Mouse (Mus musculus): ENCODE measurements at regions not wholly inside any gene's neighbourhood (a gene's known extent, or its start where the extent isn't known, plus 50 kb on each side); places are given as distances from the start of the nearest gene placed in this dataset.

DNA sequence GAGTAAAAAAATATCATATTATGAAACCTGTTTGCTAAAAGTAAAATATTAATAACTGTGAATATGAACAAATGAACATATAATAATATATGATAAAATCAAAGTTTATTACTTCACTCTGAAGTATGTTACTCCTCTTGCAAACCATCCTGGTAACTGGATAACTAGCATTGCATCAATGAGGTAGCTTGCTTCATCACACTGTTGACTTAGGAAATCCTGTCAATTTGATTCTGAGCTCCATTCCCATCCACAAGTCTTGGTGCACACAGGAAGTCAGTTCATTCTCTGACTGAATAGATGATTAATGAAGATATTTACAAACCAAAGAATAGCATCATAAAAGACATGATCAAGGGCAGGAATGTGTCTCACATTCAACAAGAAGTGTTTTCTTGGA lies 286.9 kb upstream of the Gprin3 start:
- no peak overlapping the region for H3K4me2 ChIP-seq (ENCODE audit: low read depth, low read length)
- H3K27ac ChIP-seq (ENCODE audit: low read depth): no peak overlapping the region
- no peaks in the 10 kb centered on the region for H3K27me3 ChIP-seq (ENCODE audit: control insufficient read depth, insufficient read depth, low read length)
- DNase-seq (ENCODE audit: low spot score) (no peak), ATAC-seq (ENCODE audit: insufficient read depth, low read depth) (no peak)
- no peaks in the 10 kb centered on the region for H3K9me3 ChIP-seq (replicated peaks; ENCODE audit: control insufficient read depth, low read length)
- H3K9ac ChIP-seq (replicated peaks; ENCODE audit: low read depth, low read length): no peak overlapping the region
- H3K36me3 ChIP-seq (replicated peaks; ENCODE audit: control insufficient read depth, insufficient read depth, low read length): no peaks in the 10 kb centered on the region
- no peaks in the 10 kb centered on the region for H3K4me1 ChIP-seq (ENCODE audit: control insufficient read depth, insufficient read depth)
- no peak overlapping the region for H3K4me3 ChIP-seq (ENCODE audit: low read depth, low read length)
- TF ChIP-seq CTCF (IDR thresholded peaks at IDR 0.05; ENCODE audit: low read depth) (no peak), EP300 (IDR thresholded peaks at IDR 0.05; ENCODE audit: low read depth) (no peak)

DNA sequence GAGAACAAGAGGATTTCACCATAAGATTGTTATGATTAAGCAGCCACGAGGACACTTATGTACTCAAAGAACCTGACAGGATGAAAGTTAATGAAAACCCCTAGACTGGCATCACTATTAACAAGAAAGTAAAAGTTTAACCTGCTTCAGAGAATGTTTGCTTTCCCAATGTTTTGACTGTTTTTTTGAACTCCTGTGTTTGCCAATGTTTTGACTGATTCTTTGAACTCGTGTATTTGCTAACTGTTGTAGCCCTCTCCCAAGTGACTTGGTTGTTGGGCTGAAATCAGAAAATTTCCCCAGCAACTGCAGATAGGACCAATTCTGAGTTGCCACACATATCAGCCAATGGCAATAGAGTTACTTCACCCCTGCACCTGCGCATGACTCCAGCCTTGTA lies 258.9 kb upstream of the Gprin3 start:
- ATAC-seq (ENCODE audit: insufficient read depth, low read depth): no peak
- Histone ChIP-seq H3K27me3 (ENCODE audit: control insufficient read depth, insufficient read depth, low read length) (no peaks in the 10 kb centered on the region), H3K9ac (replicated peaks; ENCODE audit: low read depth, low read length) (no peak overlapping the region), H3K27ac (ENCODE audit: low read depth) (no peak overlapping the region), H3K9me3 (replicated peaks; ENCODE audit: control insufficient read depth, low read length) (0 out of 2 replicates have a peak, but pooled peaks cover 8% of the 10 kb centered on the region), H3K4me2 (ENCODE audit: low read depth, low read length) (no peak overlapping the region), H3K4me1 (ENCODE audit: control insufficient read depth, insufficient read depth) (no peaks in the 10 kb centered on the region), H3K36me3 (replicated peaks; ENCODE audit: control insufficient read depth, insufficient read depth, low read length) (no peaks in the 10 kb centered on the region), H3K4me3 (ENCODE audit: low read depth, low read length) (no peak overlapping the region)
- 86% methylated on average over 3 of the region's 3 CpGs for WGBS
- no peak for DNase-seq (ENCODE audit: low spot score)
- no peak for TF ChIP-seq CTCF (IDR thresholded peaks at IDR 0.05; ENCODE audit: low read depth)
- TF ChIP-seq EP300 (IDR thresholded peaks at IDR 0.05; ENCODE audit: low read depth): no peak

DNA sequence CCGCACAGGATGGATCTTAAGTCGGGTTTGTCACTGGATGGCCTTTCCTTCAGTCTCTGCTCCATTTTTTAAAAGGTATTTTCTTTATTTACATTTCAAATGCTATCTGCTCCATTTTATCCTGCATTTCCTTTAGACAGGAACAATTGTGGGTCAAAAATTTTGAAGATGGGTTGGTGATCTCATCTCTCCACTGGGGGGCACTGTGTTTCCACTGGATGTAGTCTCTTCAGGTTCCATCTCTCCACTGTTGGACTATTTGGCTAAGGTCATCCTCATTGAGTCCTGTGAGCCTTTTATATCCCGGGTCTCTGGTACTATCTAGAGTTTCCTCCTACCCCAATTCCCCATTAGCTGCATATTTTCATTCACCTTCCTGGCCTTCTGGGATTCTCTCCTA lies 241.3 kb upstream of the Gprin3 start:
- no peak overlapping the region for H3K4me3 ChIP-seq (ENCODE audit: low read depth, low read length)
- no peaks in the 10 kb centered on the region for H3K4me1 ChIP-seq (ENCODE audit: control insufficient read depth, insufficient read depth)
- DNase-seq (ENCODE audit: low spot score) (no peak), ATAC-seq (ENCODE audit: insufficient read depth, low read depth) (no peak)
- no peak overlapping the region for H3K9ac ChIP-seq (replicated peaks; ENCODE audit: low read depth, low read length)
- TF ChIP-seq EP300 (IDR thresholded peaks at IDR 0.05; ENCODE audit: low read depth) (no peak), CTCF (IDR thresholded peaks at IDR 0.05; ENCODE audit: low read depth) (peak; percentile 31)
- no peaks in the 10 kb centered on the region for H3K36me3 ChIP-seq (replicated peaks; ENCODE audit: control insufficient read depth, insufficient read depth, low read length)
- no peak overlapping the region for H3K4me2 ChIP-seq (ENCODE audit: low read depth, low read length)
- no peaks in the 10 kb centered on the region for H3K27me3 ChIP-seq (ENCODE audit: control insufficient read depth, insufficient read depth, low read length)
- WGBS: 50% methylated on average over 3 of the region's 3 CpGs
- H3K27ac ChIP-seq (ENCODE audit: low read depth): no peak overlapping the region
- no peaks in the 10 kb centered on the region for H3K9me3 ChIP-seq (replicated peaks; ENCODE audit: control insufficient read depth, low read length)
